Mouse (Mus musculus): ENCODE data around the gene Gm15557.

DNA sequence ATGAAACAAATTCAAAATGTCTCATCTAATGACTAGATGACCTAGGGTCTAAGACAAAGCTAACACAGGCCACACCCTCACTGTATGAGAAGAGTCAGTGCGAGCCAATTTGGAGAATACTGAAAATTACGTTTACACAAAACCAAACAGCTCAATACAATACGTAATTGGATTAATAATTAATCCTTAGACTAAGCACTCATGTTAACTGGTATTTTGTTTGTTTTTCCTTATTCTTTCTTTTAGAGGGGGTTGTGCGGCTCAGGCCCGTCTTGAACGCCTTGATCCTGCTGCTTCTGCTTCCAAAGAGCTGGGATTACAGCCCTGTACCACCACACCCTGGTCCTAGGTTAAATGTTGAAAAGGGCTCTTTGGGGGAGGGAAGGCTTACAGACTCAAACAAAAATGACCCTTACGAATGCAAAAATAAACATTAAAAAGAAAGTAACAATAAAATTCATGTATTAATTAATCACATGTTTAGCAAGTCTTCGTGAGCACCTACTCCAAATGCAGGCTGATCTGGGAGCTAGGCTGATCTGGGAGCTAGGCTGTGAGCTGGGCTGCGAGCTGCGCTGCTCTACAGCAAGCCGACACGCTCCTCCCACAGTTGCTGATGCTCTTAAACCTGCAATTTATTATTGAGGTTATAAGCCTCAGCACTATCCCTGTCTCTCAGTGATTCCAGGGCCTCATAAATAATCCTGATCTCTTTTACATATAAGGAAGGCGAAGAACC is 46.1 kb upstream of the Gm15557 start:
- no peak for TF ChIP-seq CEBPB (IDR thresholded peaks at IDR 0.05; ENCODE audit: insufficient read depth, poor library complexity, severe bottlenecking)
- no peak for TF ChIP-seq MYOD1 (IDR thresholded peaks at IDR 0.05; ENCODE audit: control insufficient read depth in 1 of 3, insufficient read length in 2 of 3, low read depth in 2 of 3)
- no peak for TF ChIP-seq MAX (IDR thresholded peaks at IDR 0.05; ENCODE audit: low read depth)
- TF ChIP-seq POLR2AphosphoS2 (IDR thresholded peaks at IDR 0.05; ENCODE audit: insufficient read length, low read depth) = no peak
- no peak for TF ChIP-seq POLR2A (IDR thresholded peaks at IDR 0.05; ENCODE audit: insufficient read length, low read depth)
